Mouse (Mus musculus) heart, postnatal 0 days (tissue): ENCODE results near the gene Cracr2a.

Source experiments
- CTCF ChIP-seq: IDR thresholded peaks from 2 replicates; pipeline ENCODE4 v1.5.1; 2016; ENCODE audit warnings: antibody characterized with exemption, control low read depth, low read depth
- EP300 ChIP-seq: IDR thresholded peaks from 2 replicates; pipeline ENCODE4 v1.6.1; 2016; ENCODE audit warnings: antibody characterized with exemption, low read depth

DNA sequence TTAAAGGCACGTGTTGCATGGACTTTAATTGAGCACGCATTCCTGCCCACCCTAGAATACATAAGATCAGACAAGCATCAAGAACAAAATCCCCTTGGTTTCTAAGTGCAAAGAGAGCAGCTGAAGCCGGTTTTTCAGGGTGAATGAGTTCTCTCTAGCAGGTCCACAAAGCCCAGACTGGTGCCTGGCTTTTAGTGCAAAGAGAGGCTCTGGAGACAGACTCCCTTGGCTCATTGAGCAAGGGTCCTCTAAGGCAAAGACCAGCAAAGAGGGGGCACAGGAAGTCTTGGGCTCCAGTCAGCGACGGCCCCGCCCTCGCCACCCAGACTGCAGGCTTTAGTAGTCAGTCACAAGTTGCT, 287 bp upstream of the Cracr2a start:
- TF ChIP-seq CTCF (no peak), EP300 (no peak)
